Mouse (Mus musculus) midbrain, postnatal 0 days (tissue): ENCODE data around the gene Depdc1a. TPM values are rescaled to one million over a fixed set of nuclear protein-coding genes. Genes with fewer than 3 reads are reported as not detected.

Source experiments
- ATAC-seq: fragments of 200-750 bp; cut with Nextera tagmentation; 2 replicates; pipeline ENCODE4 v1.8.0; 2017; ENCODE audit warnings: moderate number of reproducible peaks, mild to moderate bottlenecking, moderate TSS enrichment, moderate library complexity; ENCODE audit not compliant: low FRiP score
- DNase-seq: peaks from one replicate; pipeline ENCODE4 v3.0.0-alpha.2; 2015; ENCODE audit warnings: low spot score
- H3K27ac ChIP-seq: fragments of 300-500 bp; sonication (generic); 2 replicates; pipeline ENCODE4 v1.5.1; 2014; ENCODE audit warnings: low read depth, mild to moderate bottlenecking, low read length, mixed read lengths
- H3K27me3 ChIP-seq: fragments of 300-500 bp; sonication (generic); 2 replicates; pipeline ENCODE4 v1.6.1; 2014; ENCODE audit warnings: low read length, control low read depth, mixed read lengths; ENCODE audit not compliant: insufficient read depth
- H3K36me3 ChIP-seq: fragments of 300-500 bp; sonication (generic); 2 replicates; pipeline ENCODE4 v1.6.1; 2014; ENCODE audit warnings: low read length, control low read depth, mixed read lengths; ENCODE audit not compliant: insufficient read depth
- H3K4me1 ChIP-seq: fragments of 300-500 bp; sonication (generic); 2 replicates; pipeline ENCODE4 v1.6.1; 2014; ENCODE audit warnings: mild to moderate bottlenecking, control low read depth, antibody characterized with exemption, low read length, mixed read lengths; ENCODE audit not compliant: insufficient read depth
- H3K4me2 ChIP-seq: fragments of 300-500 bp; sonication (generic); 2 replicates; pipeline ENCODE4 v1.6.1; 2014; ENCODE audit warnings: low read depth, mild to moderate bottlenecking, low read length, mixed read lengths; ENCODE audit not compliant: poor library complexity, severe bottlenecking
- H3K4me3 ChIP-seq: fragments of 300-500 bp; sonication (generic); 2 replicates; pipeline ENCODE4 v1.5.1; 2014; ENCODE audit warnings: low read depth, mild to moderate bottlenecking, low read length, moderate library complexity
- H3K9ac ChIP-seq: fragments of 300-500 bp; sonication (generic); replicated peaks from 2 replicates; pipeline ENCODE4 v1.6.1; 2014; ENCODE audit warnings: mild to moderate bottlenecking, low read length, moderate library complexity, mixed read lengths; ENCODE audit not compliant: poor library complexity, severe bottlenecking
- H3K9me3 ChIP-seq: fragments of 300-500 bp; sonication (generic); 2 replicates; pipeline ENCODE4 v1.6.1; 2016; ENCODE audit warnings: low read length, control low read depth
- CTCF ChIP-seq: IDR thresholded peaks from 2 replicates; pipeline ENCODE4 v1.5.1; 2016; ENCODE audit warnings: antibody characterized with exemption, mild to moderate bottlenecking
- WGBS: fragments of 180-500 bp; shearing (Covaris S2); extraction: QIAGEN DNeasy Blood & Tissue Kit; methylation state at CpG from one replicate; pipeline ENCODE4 v1.1.7; 2014; 5-methylcytosine and 5-hydroxymethylcytosine counted together
- polyA plus RNA-seq: library from polyadenylated mRNA; unstranded; fragments of >200 nt; fragmentation: Nextera tagmentation; extraction: Ambion mirVana; gene quantifications from 2 replicates; pipeline ENCODE4 v1.2.1, GENCODE M21; 2015
- total RNA-seq: library from RNA; depleted of rRNA; stranded (reverse); fragments of >200 nt; gene quantifications from 2 replicates; pipeline ENCODE4 v1.2.3, GENCODE M21; 2014; rRNA removed

The Depdc1a gene
- total and polyA plus RNA-seq, 2 experiments from 2014 or later: 0.70 to 0.71 TPM

DNA sequence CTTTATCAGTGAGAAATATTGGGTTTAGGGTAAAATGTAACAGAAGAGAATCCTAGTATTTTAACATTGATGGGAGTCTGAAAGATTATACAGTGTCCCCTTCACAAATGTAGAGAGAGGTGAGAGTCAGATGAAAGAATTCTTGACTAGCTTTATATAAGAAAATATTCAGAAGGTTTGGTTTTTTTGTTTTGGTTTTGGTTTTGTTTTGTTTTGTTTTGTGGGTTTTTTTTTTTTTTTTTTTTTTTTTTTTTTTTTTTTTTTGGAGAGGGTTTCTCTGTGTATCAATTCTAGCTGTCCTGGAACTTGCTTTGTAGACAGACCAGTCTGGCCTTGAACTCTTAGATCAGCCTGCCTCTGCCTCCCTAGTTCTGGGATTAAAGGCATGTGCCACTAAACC is 33.3 kb downstream of the Depdc1a start:
- ATAC-seq (no peak), DNase-seq (no peak)
- no peaks in the 10 kb centered on the region for H3K9me3 ChIP-seq
- no peak overlapping the region for H3K4me2 ChIP-seq
- no peak overlapping the region for H3K4me3 ChIP-seq
- H3K27me3 ChIP-seq: no peaks in the 10 kb centered on the region
- no peaks in the 10 kb centered on the region for H3K4me1 ChIP-seq
- no peak overlapping the region for H3K27ac ChIP-seq
- no peaks in the 10 kb centered on the region for H3K36me3 ChIP-seq
- no peak for TF ChIP-seq CTCF
- H3K9ac ChIP-seq: no peak overlapping the region

- no peak for ATAC-seq
- Histone ChIP-seq H3K9me3 (no peaks in the 10 kb centered on the region), H3K36me3 (no peaks in the 10 kb centered on the region), H3K4me1 (no peaks in the 10 kb centered on the region), H3K4me2 (no peak overlapping the region), H3K27me3 (no peaks in the 10 kb centered on the region), H3K9ac (no peak overlapping the region), H3K4me3 (no peak overlapping the region), H3K27ac (no peak overlapping the region)
- WGBS: 73% methylated on average over 3 of the region's 3 CpGs
- peak; percentile 79 for TF ChIP-seq CTCF
- peak; percentile 70 for DNase-seq
Observed at GRCm38 (mm10) chr3:159548303-159548702, 53.1 kb downstream of the Depdc1a start.

DNA sequence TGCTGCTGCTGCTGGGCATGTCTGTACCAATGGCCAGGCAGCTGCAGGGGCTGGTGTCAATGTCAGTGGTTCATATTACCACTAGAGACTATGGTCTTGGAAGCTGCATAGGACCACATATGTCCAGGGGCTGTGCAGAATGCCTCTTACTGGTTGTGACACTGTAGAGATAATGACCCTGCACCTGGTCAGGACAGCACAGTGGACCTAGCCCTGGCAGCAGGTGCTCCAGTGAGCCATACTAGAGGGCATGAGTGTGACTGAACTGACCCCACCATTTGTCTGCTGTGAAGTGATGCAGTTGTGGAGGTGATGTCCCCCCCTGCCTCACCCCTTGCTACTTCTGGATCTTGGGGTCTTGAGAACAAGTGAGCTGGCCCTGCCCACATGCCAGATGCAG is 55.0 kb downstream of the Depdc1a start:
- Histone ChIP-seq H3K4me1 (no peaks in the 10 kb centered on the region), H3K36me3 (no peaks in the 10 kb centered on the region), H3K4me2 (no peak overlapping the region), H3K9me3 (no peaks in the 10 kb centered on the region), H3K9ac (no peak overlapping the region), H3K27ac (no peak overlapping the region), H3K4me3 (no peak overlapping the region), H3K27me3 (no peaks in the 10 kb centered on the region)
- TF ChIP-seq CTCF: no peak
- DNase-seq (no peak), ATAC-seq (no peak; the same call in 1 of the 2 replicates)

Other genes starting within 250 kb of the Depdc1a start
- not detected in 2 replicates for gene Rpe65, start 103.7 kb downstream of the Depdc1a start, total RNA-seq
- not detected in 2 replicates for gene Rpe65, start 103.7 kb downstream of the Depdc1a start, polyA plus RNA-seq